Mouse (Mus musculus): ENCODE results near the gene C3. TPM values are rescaled to one million over a fixed set of nuclear protein-coding genes. Genes with fewer than 3 reads are reported as not detected.

Gene C3
- polyA plus RNA-seq, 1 experiment from 2014 or later = 0.67 TPM

- H3K4me3 ChIP-seq (ENCODE audit: low read depth, low read length) = no peak overlapping the region
Measured at GRCm38 (mm10) chr17:57185641-57186040, 42.3 kb downstream of the C3 start.

GRCm38 (mm10) chr17:57182871-57183270 is 45.1 kb downstream of the C3 start:
- Histone ChIP-seq H3K4me1 (ENCODE audit: insufficient read depth) (no peaks in the 10 kb centered on the region), H3K36me3 (ENCODE audit: insufficient read depth) (no peaks in the 10 kb centered on the region), H3K9ac (no peak overlapping the region), H3K4me2 (no peak overlapping the region), H3K9me3 (ENCODE audit: low read depth, low read length) (no peaks in the 10 kb centered on the region), H3K27me3 (ENCODE audit: insufficient read depth, low read length) (no peaks in the 10 kb centered on the region), H3K27ac (ENCODE audit: low read depth) (no peak overlapping the region), H3K4me3 (ENCODE audit: low read depth, low read length) (no peak overlapping the region)
- no peak for TF ChIP-seq CTCF (IDR thresholded peaks at IDR 0.05; ENCODE audit: low read depth)
- no peak for DNase-seq
- 58% methylated on average over 3 of the region's 3 CpGs for WGBS
- no peak for ATAC-seq (ENCODE audit: insufficient read depth)

More at GRCm38 (mm10) chr17:57185641-57186040, 42.3 kb downstream of the C3 start:
- Histone ChIP-seq H3K36me3 (ENCODE audit: insufficient read depth) (no peaks in the 10 kb centered on the region), H3K27me3 (ENCODE audit: insufficient read depth, low read length) (no peaks in the 10 kb centered on the region), H3K27ac (ENCODE audit: low read depth) (no peak overlapping the region), H3K9ac (no peak overlapping the region), H3K4me2 (no peak overlapping the region), H3K4me1 (ENCODE audit: insufficient read depth) (no peaks in the 10 kb centered on the region), H3K9me3 (ENCODE audit: low read depth, low read length) (no peaks in the 10 kb centered on the region)
- ATAC-seq (ENCODE audit: insufficient read depth) (no peak), DNase-seq (no peak)
- TF ChIP-seq CTCF (IDR thresholded peaks at IDR 0.05; ENCODE audit: low read depth) = no peak
- WGBS = 53% methylated on average over 2 of the region's 2 CpGs

GRCm38 (mm10) chr17:57180363-57180762 is 47.6 kb downstream of the C3 start:
- Histone ChIP-seq H3K4me3 (ENCODE audit: low read depth, low read length) (no peak overlapping the region), H3K27ac (ENCODE audit: low read depth) (no peak overlapping the region), H3K9ac (no peak overlapping the region), H3K9me3 (ENCODE audit: low read depth, low read length) (no peaks in the 10 kb centered on the region), H3K27me3 (ENCODE audit: insufficient read depth, low read length) (no peaks in the 10 kb centered on the region), H3K4me2 (no peak overlapping the region), H3K36me3 (ENCODE audit: insufficient read depth) (no peaks in the 10 kb centered on the region), H3K4me1 (ENCODE audit: insufficient read depth) (no peaks in the 10 kb centered on the region)
- 25% methylated on average over 8 of the region's 8 CpGs for WGBS
- peak; percentile 35 for DNase-seq
- ATAC-seq (ENCODE audit: insufficient read depth) = no peak
- peak; percentile 50 for TF ChIP-seq CTCF (IDR thresholded peaks at IDR 0.05; ENCODE audit: low read depth)

GRCm38 (mm10) chr17:57173351-57173750 is 54.6 kb downstream of the C3 start:
- H3K4me1 ChIP-seq (ENCODE audit: insufficient read depth) = no peaks in the 10 kb centered on the region
- H3K36me3 ChIP-seq (ENCODE audit: insufficient read depth) = no peaks in the 10 kb centered on the region
- 40% methylated on average over 4 of the region's 4 CpGs for WGBS
- no peak overlapping the region for H3K4me3 ChIP-seq (ENCODE audit: low read depth, low read length)
- TF ChIP-seq CTCF (IDR thresholded peaks at IDR 0.05; ENCODE audit: low read depth) = no peak
- no peak overlapping the region for H3K4me2 ChIP-seq
- H3K27ac ChIP-seq (ENCODE audit: low read depth) = no peak overlapping the region
- H3K9me3 ChIP-seq (ENCODE audit: low read depth, low read length) = no peaks in the 10 kb centered on the region
- H3K9ac ChIP-seq = no peak overlapping the region
- no peaks in the 10 kb centered on the region for H3K27me3 ChIP-seq (ENCODE audit: insufficient read depth, low read length)
- peak; percentile 29 for DNase-seq
- peak; percentile 68; the same call in 1 of the 2 replicates for ATAC-seq (ENCODE audit: insufficient read depth)

- 39% methylated on average over 5 of the region's 5 CpGs for WGBS
- ATAC-seq (ENCODE audit: insufficient read depth) = no peak; the same call in 1 of the 2 replicates
- no peak for TF ChIP-seq CTCF (IDR thresholded peaks at IDR 0.05; ENCODE audit: low read depth)
Measured at GRCm38 (mm10) chr17:57172378-57172777, 55.6 kb downstream of the C3 start.

GRCm38 (mm10) chr17:57170616-57171260 is 57.2 kb downstream of the C3 start:
- Histone ChIP-seq H3K4me3 (ENCODE audit: low read depth, low read length) (no peak overlapping the region), H3K4me2 (no peak overlapping the region), H3K9me3 (ENCODE audit: low read depth, low read length) (no peaks in the 10 kb centered on the region), H3K27ac (ENCODE audit: low read depth) (no peak overlapping the region), H3K9ac (no peak overlapping the region), H3K27me3 (ENCODE audit: insufficient read depth, low read length) (no peaks in the 10 kb centered on the region), H3K4me1 (ENCODE audit: insufficient read depth) (no peaks in the 10 kb centered on the region), H3K36me3 (ENCODE audit: insufficient read depth) (no peaks in the 10 kb centered on the region)
- no peak for ATAC-seq (ENCODE audit: insufficient read depth)
- 53% methylated on average over 5 of the region's 5 CpGs for WGBS
- TF ChIP-seq CTCF (IDR thresholded peaks at IDR 0.05; ENCODE audit: low read depth) = no peak
- DNase-seq = no peak

More at GRCm38 (mm10) chr17:57172378-57172777, 55.6 kb downstream of the C3 start:
- DNase-seq = peak; percentile 50
- Histone ChIP-seq H3K27ac (ENCODE audit: low read depth) (no peak overlapping the region), H3K27me3 (ENCODE audit: insufficient read depth, low read length) (no peaks in the 10 kb centered on the region), H3K9ac (no peak overlapping the region), H3K4me2 (no peak overlapping the region), H3K4me1 (ENCODE audit: insufficient read depth) (no peaks in the 10 kb centered on the region), H3K4me3 (ENCODE audit: low read depth, low read length) (no peak overlapping the region), H3K9me3 (ENCODE audit: low read depth, low read length) (no peaks in the 10 kb centered on the region), H3K36me3 (ENCODE audit: insufficient read depth) (no peaks in the 10 kb centered on the region)

- Histone ChIP-seq H3K27me3 (ENCODE audit: insufficient read depth, low read length) (no peaks in the 10 kb centered on the region), H3K9me3 (ENCODE audit: low read depth, low read length) (no peaks in the 10 kb centered on the region), H3K4me3 (ENCODE audit: low read depth, low read length) (no peak overlapping the region), H3K9ac (no peak overlapping the region), H3K36me3 (ENCODE audit: insufficient read depth) (no peaks in the 10 kb centered on the region), H3K27ac (ENCODE audit: low read depth) (no peak overlapping the region), H3K4me2 (no peak overlapping the region), H3K4me1 (ENCODE audit: insufficient read depth) (no peaks in the 10 kb centered on the region)
- DNase-seq = peak; percentile 95
- ATAC-seq (ENCODE audit: insufficient read depth) = peak; percentile 85
- TF ChIP-seq CTCF (IDR thresholded peaks at IDR 0.05; ENCODE audit: low read depth) = peak; percentile 96
- 12% methylated on average over 11 of the region's 11 CpGs for WGBS
Measured at GRCm38 (mm10) chr17:57166800-57167791, 60.8 kb downstream of the C3 start.

Small RNA genes within 50 kb of the gene (microRNA-seq; reads per million reads assigned to microRNA genes)
- gene Mir6978 (ENCODE audit: borderline number of aligned reads) = not detected

Other genes with a start within 250 kb of the C3 start
- not detected in 2 replicates for gene Acer1, start 246.0 kb downstream of the C3 start, polyA plus RNA-seq (2014; fragmentation: Nextera tagmentation; extraction: Ambion mirVana)
- gene Clpp, start 237.8 kb downstream of the C3 start, polyA plus RNA-seq (2014; fragmentation: Nextera tagmentation; extraction: Ambion mirVana) = 146 and 158 TPM in 2 replicates
- gene Alkbh7, start 230.8 kb downstream of the C3 start, polyA plus RNA-seq (2014; fragmentation: Nextera tagmentation; extraction: Ambion mirVana) = 39.0 and 39.8 TPM in 2 replicates
- gene Pspn, start 228.1 kb downstream of the C3 start, polyA plus RNA-seq (2014; fragmentation: Nextera tagmentation; extraction: Ambion mirVana) = 0.46 and 1.0 TPM in 2 replicates
- 53.2 and 60.2 TPM in 2 replicates for gene Gtf2f1, start 216.8 kb downstream of the C3 start, polyA plus RNA-seq (2014; fragmentation: Nextera tagmentation; extraction: Ambion mirVana)
- 0.16 TPM in 1 of 2 replicates, not detected in the other for gene Gm17949, start 216.7 kb downstream of the C3 start, polyA plus RNA-seq (2014; fragmentation: Nextera tagmentation; extraction: Ambion mirVana)
- gene Khsrp, start 196.6 kb downstream of the C3 start, polyA plus RNA-seq (2014; fragmentation: Nextera tagmentation; extraction: Ambion mirVana) = 60.8 and 69.4 TPM in 2 replicates
- 0.15 and 0.16 TPM in 2 replicates for gene Slc25a41, start 186.5 kb downstream of the C3 start, polyA plus RNA-seq (2014; fragmentation: Nextera tagmentation; extraction: Ambion mirVana)
- 38.6 and 41.3 TPM in 2 replicates for gene Crb3, start 169.0 kb downstream of the C3 start, polyA plus RNA-seq (2014; fragmentation: Nextera tagmentation; extraction: Ambion mirVana)
- 8.4 and 10.3 TPM in 2 replicates for gene Slc25a23, start 168.3 kb downstream of the C3 start, polyA plus RNA-seq (2014; fragmentation: Nextera tagmentation; extraction: Ambion mirVana)
- gene Dennd1c, start 149.6 kb downstream of the C3 start, polyA plus RNA-seq (2014; fragmentation: Nextera tagmentation; extraction: Ambion mirVana) = 3.4 and 4.6 TPM in 2 replicates
- 20.3 and 22.9 TPM in 2 replicates for gene Tubb4a, start 140.4 kb downstream of the C3 start, polyA plus RNA-seq (2014; fragmentation: Nextera tagmentation; extraction: Ambion mirVana)
- gene Tnfsf9, start 122.8 kb downstream of the C3 start, polyA plus RNA-seq (2014; fragmentation: Nextera tagmentation; extraction: Ambion mirVana) = 8.1 and 8.5 TPM in 2 replicates
- gene Cd70, start 78.4 kb downstream of the C3 start, polyA plus RNA-seq (2014; fragmentation: Nextera tagmentation; extraction: Ambion mirVana) = not detected in 2 replicates
- gene Tnfsf14, start 34.0 kb downstream of the C3 start, polyA plus RNA-seq (2014; fragmentation: Nextera tagmentation; extraction: Ambion mirVana) = 0.16 and 0.46 TPM in 2 replicates
- 30.8 and 33.9 TPM in 2 replicates for gene Gpr108, start 20.3 kb upstream of the C3 start, polyA plus RNA-seq (2014; fragmentation: Nextera tagmentation; extraction: Ambion mirVana)
- gene Trip10, start 21.3 kb upstream of the C3 start, polyA plus RNA-seq (2014; fragmentation: Nextera tagmentation; extraction: Ambion mirVana) = 39.9 and 40.3 TPM in 2 replicates
- gene Vav1, start 51.0 kb upstream of the C3 start, polyA plus RNA-seq (2014; fragmentation: Nextera tagmentation; extraction: Ambion mirVana) = 2.7 TPM in 2 replicates
- 5.6 and 6.2 TPM in 2 replicates for gene Adgre1, start 130.6 kb upstream of the C3 start, polyA plus RNA-seq (2014; fragmentation: Nextera tagmentation; extraction: Ambion mirVana)